Mouse (Mus musculus) CH12F3 (cell line): Measurements from ENCODE around the gene Nnat.

Experiments
- in situ Hi-C: fragments of 300-500 bp; cut with MboI; formaldehyde crosslinking; loops from 2 replicates; pipeline ENCODE4 v1.14.3; 2020; ENCODE audit warnings: low sequenced_read_pairs

Gene Nnat

GRCm38 (mm10) chr2:157559858-157560257 lies at the start of gene Nnat:
Gene Nnat, plus strand, starts transcription at chr2:157560078.
- in situ Hi-C loops = loop anchor here (25.0 kb wide), 1 partner anchor 223 kb away; the partner anchor contains the start of gene Ghrh

- in situ Hi-C loops = no loop called here
Observed at GRCm38 (mm10) chr2:157512859-157513258, 47.0 kb upstream of the Nnat start.

GRCm38 (mm10) chr2:157513737-157514208 lies 46.1 kb upstream of the Nnat start:
- in situ Hi-C loops = no loop called here

GRCm38 (mm10) chr2:157514353-157514752 lies 45.5 kb upstream of the Nnat start:
- in situ Hi-C loops = no loop called here

DNA sequence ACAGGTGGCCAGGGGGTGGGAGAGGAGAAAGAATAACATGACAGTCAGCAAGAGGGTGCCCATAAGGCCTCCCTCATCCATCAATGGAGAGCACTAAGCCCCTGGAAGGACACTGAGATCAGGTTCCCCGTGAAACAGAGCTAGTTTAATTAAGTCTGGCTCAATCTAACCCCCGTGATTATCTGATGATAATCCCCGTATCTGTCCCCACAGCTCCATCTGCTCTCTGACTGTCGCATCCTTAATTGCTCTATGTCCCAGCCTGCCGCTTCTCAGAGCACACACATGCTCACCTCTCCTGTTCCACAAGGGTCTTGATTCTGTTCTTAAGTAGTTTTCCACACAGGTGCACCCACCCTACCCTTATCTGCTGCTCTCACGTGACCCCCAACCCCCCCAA lies 42.4 kb upstream of the Nnat start:
- in situ Hi-C loops = no loop called here

- in situ Hi-C loops = no loop called here
Observed at GRCm38 (mm10) chr2:157518451-157518850, 41.4 kb upstream of the Nnat start.

DNA sequence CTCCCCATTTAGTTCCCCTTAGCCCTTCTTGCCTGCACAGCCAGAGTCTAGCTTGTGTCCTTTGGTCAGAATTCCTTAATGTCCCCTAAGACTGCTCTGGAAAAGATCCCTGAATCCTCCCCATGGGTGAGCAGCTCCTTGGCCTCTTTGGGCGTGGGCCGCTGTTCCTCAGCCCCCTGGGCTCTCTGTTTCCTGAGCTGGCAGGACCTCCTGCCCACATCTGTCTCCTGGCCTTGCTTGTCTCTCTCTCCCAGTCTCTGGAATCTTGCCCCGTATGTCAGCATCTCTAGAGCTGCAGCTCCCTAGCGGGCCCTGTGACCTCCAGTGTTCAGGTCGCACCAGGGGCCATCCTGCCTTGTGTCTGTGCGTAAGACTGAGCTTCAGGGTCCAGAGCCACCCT lies 40.4 kb upstream of the Nnat start:
- in situ Hi-C loops = no loop called here

DNA sequence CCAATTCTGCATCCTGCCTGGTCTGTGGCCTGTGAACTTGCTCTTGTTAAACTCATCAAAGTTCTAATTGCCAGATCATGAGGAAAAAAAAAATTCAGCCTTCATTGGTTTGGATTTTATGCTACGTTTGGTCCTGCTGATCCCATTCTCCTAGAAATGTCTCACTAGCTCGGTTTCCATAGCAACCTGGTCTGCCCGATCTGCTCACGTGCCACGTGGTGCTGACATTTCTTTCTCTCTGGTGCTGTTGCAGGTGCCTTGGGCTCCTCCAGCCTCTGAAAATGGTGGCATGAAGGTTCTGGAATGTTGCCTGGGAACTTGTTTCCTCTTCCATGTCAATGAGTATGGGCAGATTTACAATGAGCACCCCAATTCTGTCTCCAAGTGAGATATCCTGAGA lies 39.4 kb upstream of the Nnat start:
- in situ Hi-C loops = no loop called here

DNA sequence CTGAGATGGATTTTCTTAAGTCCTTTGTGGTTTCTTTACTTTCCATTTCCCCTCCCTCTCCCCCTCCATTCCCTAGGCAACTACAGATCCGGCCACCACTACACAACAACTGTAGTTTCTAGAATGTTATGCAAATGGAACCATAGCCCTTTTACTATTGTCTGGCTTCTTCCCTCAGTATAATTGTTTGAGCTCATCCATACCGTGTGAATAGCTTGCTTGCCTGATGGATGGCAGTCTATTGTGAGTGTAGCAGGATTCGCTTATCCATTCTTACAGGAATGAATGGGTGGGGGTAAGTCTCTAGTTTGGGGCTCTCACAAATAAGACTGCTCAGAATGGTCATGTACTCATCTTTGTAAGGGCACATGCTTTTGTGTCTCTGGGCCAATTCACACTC lies 37.3 kb upstream of the Nnat start:
- in situ Hi-C loops = no loop called here

DNA sequence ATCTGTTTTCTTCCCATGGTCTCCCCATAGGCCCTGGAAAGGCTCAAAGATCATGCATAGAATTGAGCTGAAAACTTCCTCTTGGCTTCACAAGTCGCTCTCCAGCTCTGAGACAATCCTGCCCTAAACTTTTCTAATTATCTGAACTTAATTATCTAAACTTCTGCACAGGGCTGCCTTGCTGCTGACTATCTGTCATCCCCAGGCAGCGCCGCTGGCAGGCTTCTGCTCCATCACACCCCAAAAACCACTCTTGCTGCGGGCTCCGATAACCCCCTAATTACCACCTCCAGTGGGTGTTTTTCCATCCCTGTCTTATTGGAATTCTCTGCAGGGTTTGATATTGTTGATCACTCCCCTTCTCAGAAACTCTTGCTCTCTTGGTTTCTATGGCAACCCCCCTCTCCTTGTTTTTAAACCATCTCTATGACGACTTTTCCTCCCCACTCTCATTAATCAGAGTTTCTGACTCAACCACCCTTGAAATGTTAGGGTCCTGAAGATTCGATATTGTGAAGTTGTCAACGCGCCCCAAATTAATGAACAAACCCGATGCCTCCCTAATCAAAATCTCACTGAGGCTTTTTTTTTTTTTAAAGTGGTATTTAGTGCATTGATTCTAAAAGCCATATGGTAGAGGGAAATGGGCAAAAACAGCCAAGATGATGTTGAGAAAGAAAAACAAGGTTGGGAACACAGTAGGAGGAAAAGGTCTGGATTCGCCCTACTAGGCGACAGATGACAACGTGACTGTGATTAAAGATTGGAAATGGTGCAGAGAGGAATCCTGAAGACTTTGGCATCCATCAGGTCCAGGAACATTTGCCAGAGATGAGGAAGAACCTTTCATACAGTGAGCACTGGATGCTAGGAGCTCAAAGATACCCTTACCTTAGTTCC lies 29.6 kb upstream of the Nnat start:
- in situ Hi-C loops = no loop called here

GRCm38 (mm10) chr2:157531681-157532426 lies 28.0 kb upstream of the Nnat start:
- in situ Hi-C loops = no loop called here

GRCm38 (mm10) chr2:157534163-157534562 lies 25.7 kb upstream of the Nnat start:
- in situ Hi-C loops = no loop called here

- in situ Hi-C loops = no loop called here
Observed at GRCm38 (mm10) chr2:157536476-157537081, 23.3 kb upstream of the Nnat start.

DNA sequence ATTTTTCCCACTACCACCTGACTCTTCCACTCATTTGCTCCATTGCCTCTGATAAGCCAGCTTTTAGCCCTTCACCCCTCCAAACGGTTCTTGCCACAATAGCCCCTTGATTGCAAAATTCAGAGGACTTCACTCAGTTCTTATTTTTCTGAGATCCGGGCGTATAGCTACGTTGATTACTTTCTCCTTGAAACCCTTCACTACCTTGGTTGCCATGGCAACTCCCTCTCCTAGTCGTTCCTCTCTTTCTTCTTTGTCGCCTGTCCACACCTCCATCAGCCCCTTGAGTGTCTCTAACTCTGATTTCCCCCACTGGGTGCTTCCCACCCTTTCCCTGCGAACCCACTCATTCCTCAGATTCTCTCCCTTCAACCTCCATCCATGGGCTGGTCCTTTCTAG lies 22.8 kb upstream of the Nnat start:
- in situ Hi-C loops = no loop called here

- in situ Hi-C loops = no loop called here
Observed at GRCm38 (mm10) chr2:157540073-157540952, 19.6 kb upstream of the Nnat start.

DNA sequence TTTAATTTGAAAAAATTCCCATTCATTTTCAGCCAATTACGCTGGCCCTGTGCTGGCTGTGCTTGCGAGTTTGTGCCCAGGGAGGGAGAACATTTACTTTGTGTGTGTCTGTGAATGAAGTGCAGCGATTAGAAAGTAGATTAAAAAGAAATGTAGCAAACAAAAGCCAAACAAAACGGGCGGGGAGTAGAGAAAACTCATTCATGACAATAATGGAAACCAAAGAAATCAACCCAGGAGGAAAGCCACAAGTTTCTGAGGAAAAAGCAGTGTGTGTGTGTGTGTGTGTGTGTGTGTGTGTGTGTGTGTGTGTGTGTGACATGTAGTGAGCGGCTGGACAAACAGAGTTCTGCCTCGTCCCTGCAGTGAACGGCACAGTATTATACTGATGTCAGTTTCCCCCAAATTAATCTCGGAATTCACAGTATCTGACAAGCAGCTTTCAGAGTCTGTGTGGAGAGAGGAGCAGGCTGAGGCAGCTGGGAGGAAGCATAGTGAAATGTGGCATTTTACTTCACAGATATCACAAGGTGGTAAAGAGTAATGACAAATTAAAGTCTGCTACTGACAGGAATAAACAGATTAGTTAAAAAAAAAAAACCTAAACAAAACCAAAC lies 18.8 kb upstream of the Nnat start:
- in situ Hi-C loops = no loop called here

GRCm38 (mm10) chr2:157541631-157542030 lies 18.2 kb upstream of the Nnat start:
- in situ Hi-C loops = no loop called here

DNA sequence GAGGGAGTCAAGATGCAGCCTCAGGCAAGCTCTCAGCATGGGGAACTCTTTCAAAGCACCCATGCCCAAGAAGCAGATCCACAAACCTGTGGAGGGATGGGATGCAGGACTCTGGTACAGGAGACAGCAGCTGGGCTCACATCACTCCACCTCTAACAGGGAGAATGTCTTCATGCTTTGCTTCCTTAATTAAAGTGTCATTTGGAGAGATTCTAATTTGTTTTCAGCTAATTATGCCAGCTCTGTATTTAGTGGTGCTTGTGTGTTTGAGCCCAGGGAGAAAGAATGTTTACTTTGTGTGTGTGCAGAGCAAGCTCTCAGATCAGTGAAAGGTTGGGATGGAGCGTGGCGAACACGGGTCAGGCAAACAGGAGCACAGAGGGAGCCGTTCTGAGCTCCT lies 17.5 kb upstream of the Nnat start:
- in situ Hi-C loops = no loop called here

- in situ Hi-C loops = no loop called here
Observed at GRCm38 (mm10) chr2:157544333-157544888, 15.5 kb upstream of the Nnat start.

- in situ Hi-C loops = no loop called here
Observed at GRCm38 (mm10) chr2:157546686-157547085, 13.2 kb upstream of the Nnat start.
